Mouse (Mus musculus): Measurements from ENCODE around the gene Gm10638. TPM values are rescaled to one million over a fixed set of nuclear protein-coding genes. Genes with fewer than 3 reads are reported as not detected.

Gm10638 gene
- total RNA-seq, 2 experiments from 2014 or later, result 2.8 to 3.0 TPM

DNA sequence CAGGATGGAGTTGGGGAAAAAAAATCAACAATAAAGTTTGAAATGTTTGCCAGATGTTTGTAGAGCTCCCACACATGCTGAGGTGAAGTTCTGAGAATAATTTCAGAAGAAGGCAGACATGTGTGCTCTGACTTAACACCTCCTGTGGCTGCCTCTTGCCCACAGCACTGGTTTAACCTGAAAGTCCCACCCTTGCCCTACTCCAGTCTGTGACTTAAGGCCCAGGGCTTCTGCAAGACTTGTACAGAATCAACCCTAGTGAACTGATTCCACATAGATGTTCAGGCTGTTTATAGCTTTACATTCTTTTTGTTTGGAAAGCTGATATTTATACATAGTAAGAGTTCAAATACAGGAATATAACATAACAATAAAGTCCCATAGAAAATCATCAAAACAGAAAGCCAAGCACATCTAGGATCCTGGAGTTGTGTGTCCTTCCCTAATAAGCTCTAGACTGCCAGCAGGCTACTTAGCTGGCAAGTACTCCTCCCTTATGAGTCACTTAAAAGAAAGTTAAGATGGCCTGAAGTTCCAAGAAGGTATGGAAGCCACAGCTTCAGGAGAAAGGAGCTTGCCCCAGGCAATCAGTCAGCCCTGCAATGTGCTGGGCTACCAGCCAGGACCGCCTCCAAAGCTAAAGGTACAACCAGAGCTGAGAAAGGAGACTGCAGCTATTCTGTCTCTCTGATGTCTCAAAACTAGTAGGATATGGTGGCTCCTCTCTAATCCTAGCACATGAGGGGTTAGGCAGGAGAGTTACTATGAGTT is 24.6 kb downstream of the Gm10638 start:
- DNase-seq, result peak; percentile 16 to 20
- intact Hi-C loops (cut with DNase I), result no loop called here

DNA sequence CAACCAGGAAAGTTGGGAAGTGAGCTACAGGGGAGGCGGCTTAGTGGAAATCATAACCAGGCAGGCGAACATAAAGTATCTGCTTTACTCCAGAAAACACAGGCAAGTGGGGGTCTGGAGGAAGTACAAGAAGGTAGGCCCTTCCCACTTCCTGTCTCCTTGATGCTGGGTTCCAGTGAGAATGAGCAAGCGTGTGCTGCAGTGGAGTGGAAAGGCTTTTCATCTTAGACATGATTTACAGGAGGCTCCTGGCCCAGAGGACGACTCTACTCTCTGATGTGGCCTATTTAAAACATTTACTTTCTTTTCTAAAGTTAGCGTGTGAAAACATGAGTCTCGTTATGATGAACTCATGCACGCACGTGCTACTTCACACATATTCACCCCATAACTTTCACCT is 33.7 kb downstream of the Gm10638 start:
- intact Hi-C loops (cut with DNase I), result no loop called here
- no peak for DNase-seq

- no peak for DNase-seq
- intact Hi-C loops (cut with DNase I), result no loop called here
Measured at GRCm38 (mm10) chr8:86781094-86781493, 35.6 kb downstream of the Gm10638 start.

- DNase-seq, result peak in 1 of 2 experiments; percentile 39
- intact Hi-C loops (cut with DNase I), result loop anchor here (5.0 kb wide), 2 partner anchors 39 to 96 kb away; partner anchors contain the start of genes Gm10638 and Siah1a
Measured at GRCm38 (mm10) chr8:86786498-86786897, 41.0 kb downstream of the Gm10638 start.

- intact Hi-C loops (cut with DNase I), result loop anchor here (5.0 kb wide), 2 partner anchors 41 to 94 kb away; partner anchors contain the start of genes Gm10638 and Siah1a
- peak; percentile 72 to 74 for DNase-seq
Measured at GRCm38 (mm10) chr8:86787891-86788420, 42.5 kb downstream of the Gm10638 start.

DNA sequence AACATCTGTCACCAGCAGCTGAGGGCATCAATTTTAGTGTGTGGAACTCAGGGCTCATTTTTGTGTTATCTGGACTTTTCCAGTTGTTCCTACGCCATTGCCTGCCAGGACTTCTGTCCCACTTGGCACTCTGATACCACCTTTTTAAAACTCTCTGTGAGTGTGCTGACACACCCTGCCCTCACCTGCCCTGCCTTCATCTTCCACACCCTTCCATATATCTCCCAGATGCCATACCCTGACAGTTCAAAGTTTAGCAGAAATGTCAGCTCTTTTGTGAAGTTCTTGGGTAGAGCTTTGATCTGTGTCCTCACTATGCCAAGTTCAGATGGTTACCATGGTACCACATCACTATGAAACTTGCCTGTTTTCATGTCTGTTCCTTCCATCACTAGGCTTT is 44.1 kb downstream of the Gm10638 start:
- DNase-seq, result no peak
- intact Hi-C loops (cut with DNase I), result loop anchor here (5.0 kb wide), 2 partner anchors 42 to 93 kb away; partner anchors contain the start of genes Gm10638 and Siah1a

DNA sequence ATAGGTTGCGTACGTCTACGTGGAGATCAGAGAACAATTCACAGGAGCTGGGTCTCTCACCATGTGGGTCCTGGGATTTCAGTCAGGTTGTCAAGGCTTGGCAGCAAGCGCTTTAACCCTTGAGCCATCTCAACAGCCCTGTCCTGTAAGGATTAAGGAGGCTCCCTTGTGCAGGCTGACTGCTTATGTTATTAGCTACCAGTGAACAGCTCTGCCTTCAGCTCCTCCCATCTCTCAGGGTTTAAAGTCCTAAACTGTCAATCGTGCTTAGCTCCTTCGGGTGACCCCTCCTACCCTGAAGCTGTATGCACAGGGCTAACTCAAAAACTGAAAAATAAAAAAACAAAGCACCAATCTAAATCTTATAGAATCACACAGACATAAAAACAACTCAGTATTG is 46.0 kb downstream of the Gm10638 start:
- intact Hi-C loops (cut with DNase I), result no loop called here
- no peak for DNase-seq

DNA sequence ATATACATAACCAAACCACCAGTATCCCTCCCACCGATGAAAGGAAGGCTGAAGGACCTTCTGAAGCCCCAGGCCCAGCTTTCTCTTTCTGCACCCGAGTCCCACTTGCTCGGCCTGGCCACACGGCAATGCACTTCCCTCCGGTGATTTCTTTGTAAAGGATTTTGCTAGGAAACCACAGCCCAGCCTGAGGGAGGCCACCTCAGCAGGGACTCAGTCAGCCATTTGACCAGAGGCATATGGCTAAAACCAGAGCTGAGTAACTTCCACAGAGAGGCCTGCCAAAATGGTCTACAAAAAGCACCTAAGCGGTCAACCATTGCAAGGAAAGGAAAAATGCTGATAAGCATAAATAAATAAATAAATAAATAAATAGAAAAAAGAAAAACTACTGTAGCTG is 49.2 kb downstream of the Gm10638 start:
- intact Hi-C loops (cut with DNase I), result no loop called here
- DNase-seq, result no peak

Other genes starting within 250 kb of the Gm10638 start
- under 1 TPM in 1 of 2 experiments, not detected in 1; 0.10 TPM for gene Abcc12, start 165.0 kb upstream of the Gm10638 start, total RNA-seq (2021)
- 10 to 100 TPM; 60.2 to 62.4 TPM for gene Lonp2, start 121.7 kb upstream of the Gm10638 start, total RNA-seq (2021)
- 10 to 100 TPM; 16.8 to 19.1 TPM for gene Siah1a, start 235 bp downstream of the Gm10638 start, total RNA-seq (2021)
- 10 to 100 TPM; 17.1 to 18.0 TPM for gene N4bp1, start 139.6 kb downstream of the Gm10638 start, total RNA-seq (2021)